Mouse (Mus musculus) heart, postnatal 0 days (tissue): ENCODE results near the gene Tbx4.

ENCODE experiments used
- CTCF ChIP-seq: IDR thresholded peaks from 2 replicates; pipeline ENCODE4 v1.5.1; 2016; ENCODE audit warnings: antibody characterized with exemption, control low read depth, low read depth
- EP300 ChIP-seq: IDR thresholded peaks from 2 replicates; pipeline ENCODE4 v1.6.1; 2016; ENCODE audit warnings: antibody characterized with exemption, low read depth

DNA sequence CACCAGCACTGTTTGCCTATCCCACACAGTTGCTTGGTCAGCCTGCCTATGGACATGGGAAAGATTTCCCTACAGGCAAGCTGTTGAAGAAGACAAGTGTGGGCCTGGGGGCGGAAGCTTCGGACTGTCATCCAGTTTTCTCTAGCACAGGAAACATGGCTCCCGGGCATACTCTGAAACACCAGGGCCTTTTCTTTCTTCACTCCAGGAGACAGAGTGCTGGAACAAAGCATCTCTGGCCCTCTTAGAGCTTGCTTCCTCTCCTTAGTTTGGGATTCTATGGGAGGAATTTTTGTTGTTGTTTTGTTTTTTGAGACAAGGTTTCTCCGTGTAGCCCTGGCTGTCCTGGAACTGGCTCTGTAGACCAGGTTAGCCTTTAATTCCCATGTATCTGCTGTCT is 1.7 kb upstream of the Tbx4 start:
- TF ChIP-seq EP300 (no peak), CTCF (no peak)
